Mouse (Mus musculus) liver, embryonic 14.5 days (tissue): ENCODE data around the gene Mcemp1. TPM values are rescaled to one million over a fixed set of nuclear protein-coding genes. Genes with fewer than 3 reads are reported as not detected.

ENCODE experiments used
- ATAC-seq: fragments of 200-750 bp; cut with Nextera tagmentation; 2 replicates; pipeline ENCODE4 v1.8.0; 2017; ENCODE audit warnings: moderate number of reproducible peaks, mild to moderate bottlenecking, moderate library complexity; ENCODE audit not compliant: insufficient read depth
- DNase-seq, 3 experiments: peaks; one replicate each; pipeline ENCODE4 v3.0.0-alpha.2; 2012 to 2013; ENCODE audit warnings: low read depth in 3 of 3, low spot score in 3 of 3
- H3K27ac ChIP-seq: fragments of 300-500 bp; sonication (generic); 2 replicates; pipeline ENCODE4 v1.5.1; 2014; ENCODE audit warnings: moderate library complexity, mild to moderate bottlenecking, control low read depth, inconsistent platforms
- H3K27me3 ChIP-seq: fragments of 300-500 bp; sonication (generic); 2 replicates; pipeline ENCODE4 v1.6.1; 2014; ENCODE audit warnings: mild to moderate bottlenecking, low read length, moderate library complexity; ENCODE audit not compliant: control insufficient read depth, insufficient read depth
- H3K36me3 ChIP-seq: fragments of 300-500 bp; sonication (generic); replicated peaks from 2 replicates; pipeline ENCODE4 v1.6.1; 2014; ENCODE audit warnings: low read depth; ENCODE audit not compliant: control insufficient read depth, insufficient read depth
- H3K4me1 ChIP-seq, 2 experiments: fragments of 200-500 bp in 1 of 2; fragments of 300-500 bp in 1 of 2; sonication (generic) in 1 of 2; replicated peaks; 2 replicates each; pipeline ENCODE4 v1.6.1; 2012 to 2014; ENCODE audit warnings: antibody characterized with exemption in 1 of 2, inconsistent platforms in 1 of 2, low read length in 1 of 2; ENCODE audit not compliant: control insufficient read depth in 2 of 2, insufficient read depth in 2 of 2
- H3K4me2 ChIP-seq: fragments of 300-500 bp; sonication (generic); 2 replicates; pipeline ENCODE4 v1.6.1; 2014; ENCODE audit warnings: low read depth, mild to moderate bottlenecking, control low read depth, moderate library complexity
- H3K4me3 ChIP-seq, 2 experiments: fragments of 200-500 bp in 1 of 2; fragments of 300-500 bp in 1 of 2; sonication (generic) in 1 of 2; 2 replicates each; pipeline ENCODE4 v1.5.1; 2012 to 2014; ENCODE audit warnings: low read depth in 2 of 2, low read length in 2 of 2, mild to moderate bottlenecking in 2 of 2, control low read depth in 1 of 2, inconsistent platforms in 1 of 2, moderate library complexity in 1 of 2; ENCODE audit not compliant: insufficient read depth in 1 of 2
- H3K9ac ChIP-seq: fragments of 300-500 bp; sonication (generic); replicated peaks from 2 replicates; pipeline ENCODE4 v1.6.1; 2014; ENCODE audit warnings: mild to moderate bottlenecking, control low read depth, moderate library complexity
- H3K9me3 ChIP-seq: fragments of 300-500 bp; sonication (generic); 2 replicates; pipeline ENCODE4 v1.6.1; 2016; ENCODE audit warnings: low read length, mixed read lengths; ENCODE audit not compliant: control insufficient read depth
- CTCF ChIP-seq: IDR thresholded peaks from 2 replicates; pipeline ENCODE4 v1.5.1; 2016; ENCODE audit warnings: antibody characterized with exemption, low read depth, control low read depth
- EP300 ChIP-seq: IDR thresholded peaks from 2 replicates; pipeline ENCODE4 v1.6.1; 2016; ENCODE audit warnings: antibody characterized with exemption, low read depth
- WGBS: fragments of 180-500 bp; shearing (Covaris S2); extraction: QIAGEN DNeasy Blood & Tissue Kit; methylation state at CpG from one replicate; pipeline ENCODE4 v1.1.7; 2014; ENCODE audit not compliant: insufficient replicate concordance; 5-methylcytosine and 5-hydroxymethylcytosine counted together
- polyA plus RNA-seq, 2 experiments: library from polyadenylated mRNA; depleted of rRNA in 1 of 2; stranded (reverse) in 1 of 2; unstranded in 1 of 2; fragments of >200 nt; fragmentation: Nextera tagmentation in 1 of 2; extraction: Ambion mirVana in 1 of 2; gene quantifications; 2 replicates each; pipeline versions ENCODE4 v1.2.1 to v1.2.3; 2012 to 2014

Gene Mcemp1
- polyA plus RNA-seq, 2 experiments, result 1.9 to 3.7 TPM

DNA sequence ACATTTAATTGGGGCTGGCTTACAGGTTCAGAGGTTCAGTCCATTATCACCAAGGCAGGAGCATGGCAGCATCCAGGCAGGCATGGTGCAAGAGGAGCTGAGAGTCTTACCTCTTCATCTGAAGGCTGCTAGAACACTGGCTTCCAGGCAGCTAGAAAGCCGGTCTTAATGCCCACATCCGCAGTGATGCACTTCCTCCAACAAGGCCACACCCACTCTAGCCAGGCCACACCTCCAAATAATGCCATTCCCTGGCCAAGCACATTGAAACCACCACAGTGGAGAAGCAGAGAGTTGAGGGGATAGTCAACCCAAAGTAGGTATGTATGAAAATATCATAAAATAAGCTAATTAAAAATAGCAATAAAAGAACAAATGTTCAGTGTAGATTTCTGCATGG lies 4.8 kb downstream of the Mcemp1 start:
- Histone ChIP-seq H3K4me3 (no peak overlapping the region), H3K27me3 (no peaks in the 10 kb centered on the region), H3K9ac (no peak overlapping the region), H3K36me3 (no peaks in the 10 kb centered on the region), H3K4me2 (no peak overlapping the region), H3K4me1 (no peaks in the 10 kb centered on the region), H3K27ac (no peak overlapping the region), H3K9me3 (no peaks in the 10 kb centered on the region)
- TF ChIP-seq CTCF (no peak), EP300 (no peak)
- ATAC-seq, result no peak
- no peak for DNase-seq
- 34% methylated on average over 2 of the region's 2 CpGs for WGBS

DNA sequence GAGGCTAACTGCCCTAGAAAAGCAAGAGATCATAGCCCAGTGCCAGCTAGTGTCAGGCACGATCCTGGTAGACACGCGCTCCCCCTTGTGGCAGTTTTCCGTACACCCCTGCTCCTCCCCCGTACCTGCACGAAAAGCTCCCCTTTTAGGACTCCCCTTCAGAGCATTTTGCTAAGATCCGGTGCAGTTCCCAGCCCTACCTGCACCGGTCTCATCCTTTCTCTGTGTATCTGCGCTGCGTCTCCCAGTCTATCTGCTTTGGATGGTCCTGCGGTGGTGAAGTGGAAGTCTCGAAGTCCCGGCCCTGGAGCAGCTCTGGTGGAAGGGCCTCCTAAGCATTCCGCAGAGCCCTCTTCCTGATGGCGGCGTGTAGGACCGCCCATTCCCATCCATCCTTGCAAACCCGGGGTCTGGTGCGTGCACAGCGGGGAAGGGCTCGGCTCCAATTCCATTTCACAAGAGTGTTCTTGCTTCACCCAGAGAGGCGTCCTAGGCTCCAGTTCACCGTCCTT lies 6.5 kb downstream of the Mcemp1 start, which contains the start of gene Fcor:
Gene Fcor, minus strand, starts transcription at position 383 of the 512 bp plus-strand sequence.
- ATAC-seq (peak; percentile 50), DNase-seq (peak in 2 of 3 experiments; percentile 39 to 43)
- Histone ChIP-seq H3K4me3 (peak within 1 kb of the TSS; percentile 53 to 81), H3K9ac (peak within 1 kb of the TSS; percentile 32), H3K27me3 (no peaks in the 10 kb centered on the region), H3K36me3 (no peaks in the 10 kb centered on the region), H3K4me2 (peak within 1 kb of the TSS; percentile 71), H3K9me3 (no peaks in the 10 kb centered on the region), H3K4me1 (peaks cover under 1 to 5% of the 10 kb centered on the region in 2 experiments), H3K27ac (no peak within 1 kb of the TSS)
- TF ChIP-seq EP300 (no peak), CTCF (peak; percentile 95)
- WGBS, result under 1% methylated on average over 23 of the region's 23 CpGs

DNA sequence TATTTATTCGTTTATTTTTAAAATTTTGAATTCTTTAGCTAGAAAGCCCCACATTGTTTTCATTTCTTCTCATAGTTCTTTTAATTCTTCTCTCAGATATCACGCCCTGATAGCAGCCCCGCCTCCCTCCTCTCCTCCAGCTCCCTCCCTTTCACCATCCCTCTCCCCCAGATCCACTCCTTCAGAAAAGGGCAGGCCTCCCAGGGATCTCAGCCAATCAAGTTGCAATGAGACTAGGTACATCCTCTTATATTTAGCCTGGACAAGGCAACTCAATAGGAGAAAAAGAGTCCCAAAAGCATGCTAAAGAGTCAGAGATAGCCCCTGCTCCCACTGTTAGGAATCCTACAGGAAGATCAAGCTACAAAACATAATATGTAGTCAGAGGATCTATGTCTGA lies 9.1 kb downstream of the Mcemp1 start:
- 36% methylated on average over 3 of the region's 3 CpGs for WGBS
- Histone ChIP-seq H3K27ac (no peak overlapping the region), H3K27me3 (no peaks in the 10 kb centered on the region), H3K36me3 (peaks cover 4% of the 10 kb centered on the region), H3K4me2 (no peak overlapping the region), H3K4me3 (no peak overlapping the region), H3K4me1 (peaks cover 3 to 12% of the 10 kb centered on the region in 2 experiments), H3K9ac (no peak overlapping the region), H3K9me3 (no peaks in the 10 kb centered on the region)
- DNase-seq (no peak), ATAC-seq (no peak)
- TF ChIP-seq EP300, result no peak
- TF ChIP-seq CTCF, result no peak

- H3K27ac ChIP-seq, result peak within 1 kb of the TSS; percentile 73
- peaks cover 3 to 12% of the 10 kb centered on the region in 2 experiments for H3K4me1 ChIP-seq
- H3K36me3 ChIP-seq, result peaks cover 11% of the 10 kb centered on the region
- ATAC-seq (peak; percentile 91), DNase-seq (peak; percentile 80 to 84 (median 84))
- H3K9ac ChIP-seq, result peak within 1 kb of the TSS; percentile 96
- peak within 1 kb of the TSS; percentile 92 for H3K4me2 ChIP-seq
- WGBS, result 2% methylated on average over 61 of the region's 61 CpGs
- TF ChIP-seq CTCF, result peak; percentile 97
- TF ChIP-seq EP300, result no peak
- H3K9me3 ChIP-seq, result no peaks in the 10 kb centered on the region
- H3K27me3 ChIP-seq, result no peaks in the 10 kb centered on the region
- H3K4me3 ChIP-seq, result peak within 1 kb of the TSS; percentile 90 to 97
Measured at GRCm38 (mm10) chr8:3676131-3676992, 10.8 kb downstream of the Mcemp1 start, which contains the start of gene Trappc5. Gene Trappc5, plus strand, starts transcription at chr8:3676299.

- peak overlapping the region; percentile 73 for H3K27ac ChIP-seq
- peaks cover 3 to 12% of the 10 kb centered on the region in 2 experiments for H3K4me1 ChIP-seq
- no peaks in the 10 kb centered on the region for H3K9me3 ChIP-seq
- peak; percentile 8 for ATAC-seq
- DNase-seq, result no peak
- no peaks in the 10 kb centered on the region for H3K27me3 ChIP-seq
- H3K4me3 ChIP-seq, result peak overlapping the region; percentile 90 to 97
- no peak for TF ChIP-seq CTCF
- TF ChIP-seq EP300, result no peak
- peak overlapping the region; percentile 96 for H3K9ac ChIP-seq
- under 1% methylated on average over 15 of the region's 15 CpGs for WGBS
- H3K36me3 ChIP-seq, result peaks cover 11% of the 10 kb centered on the region
- peak overlapping the region; percentile 92 for H3K4me2 ChIP-seq
Measured at GRCm38 (mm10) chr8:3676993-3677579, 11.5 kb downstream of the Mcemp1 start.
